Mouse (Mus musculus): Measurements from ENCODE around the gene Zfp141. TPM values are rescaled to one million over a fixed set of nuclear protein-coding genes. Genes with fewer than 3 reads are reported as not detected.
"Not testable (repeated sequence)": the region's sequence is repeated elsewhere in the genome, so short reads cannot be mapped to it uniquely, and the experiment has no call there.

Gene Zfp141
- 4.7 and 5.3 TPM in 2 replicates for polyA plus RNA-seq (2015; fragmentation: Nextera tagmentation; extraction: Ambion mirVana)

DNA sequence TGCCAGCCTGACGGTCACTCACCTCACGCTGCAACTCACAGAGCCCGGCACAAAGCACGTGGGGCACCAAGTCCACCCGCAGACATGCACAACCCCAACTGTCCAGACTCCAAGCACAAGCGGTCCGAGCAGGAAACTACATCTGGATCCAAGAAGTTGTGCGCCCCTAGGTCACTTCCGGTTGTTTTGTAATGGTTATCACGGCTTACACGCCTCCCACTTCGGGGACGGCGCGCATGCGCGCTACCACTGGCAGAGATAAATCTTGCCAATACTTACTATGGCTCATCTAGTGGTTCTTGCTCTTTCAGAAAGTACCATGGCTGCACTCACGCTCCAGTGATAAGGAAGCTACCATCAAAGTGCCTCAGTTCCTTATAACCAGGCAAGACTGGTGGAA is at the start of gene Zfp141:
TSS of gene Zfp141 (minus strand) at position 153 of the 400 bp plus-strand sequence.
- H3K27me3 ChIP-seq (replicated peaks); H3K9me3 ChIP-seq; H3K36me3 ChIP-seq; H3K4me1 ChIP-seq: not testable (repeated sequence)
- Histone ChIP-seq H3K4me2 (peak within 1 kb of the TSS; percentile 75), H3K9ac (peak within 1 kb of the TSS; percentile 84), H3K4me3 (peak within 1 kb of the TSS; percentile 69), H3K27ac (replicated peaks) (0 out of 2 replicates have a peak within 1 kb of the TSS, but pooled peaks have one; percentile 20)
- ATAC-seq (ENCODE audit: extremely low read depth, insufficient number of reproducible peaks, low FRiP score, low TSS enrichment), result peak; percentile 42; the same call in 1 of the 2 replicates
- 2% methylated on average over 18 of the region's 18 CpGs for WGBS

- ATAC-seq (ENCODE audit: extremely low read depth, insufficient number of reproducible peaks, low FRiP score, low TSS enrichment), result no peak
- 58% methylated on average over 3 of the region's 3 CpGs for WGBS
- Histone ChIP-seq H3K27me3 (replicated peaks) (no peaks in the 10 kb centered on the region), H3K4me3 (no peak overlapping the region), H3K27ac (replicated peaks) (no peak overlapping the region), H3K4me1 (no peaks in the 10 kb centered on the region), H3K36me3 (no peaks in the 10 kb centered on the region), H3K9ac (no peak overlapping the region), H3K9me3 (peaks cover 20% of the 10 kb centered on the region), H3K4me2 (no peak overlapping the region)
Measured at GRCm38 (mm10) chr7:42551766-42552165, 46.2 kb upstream of the Zfp141 start.

DNA sequence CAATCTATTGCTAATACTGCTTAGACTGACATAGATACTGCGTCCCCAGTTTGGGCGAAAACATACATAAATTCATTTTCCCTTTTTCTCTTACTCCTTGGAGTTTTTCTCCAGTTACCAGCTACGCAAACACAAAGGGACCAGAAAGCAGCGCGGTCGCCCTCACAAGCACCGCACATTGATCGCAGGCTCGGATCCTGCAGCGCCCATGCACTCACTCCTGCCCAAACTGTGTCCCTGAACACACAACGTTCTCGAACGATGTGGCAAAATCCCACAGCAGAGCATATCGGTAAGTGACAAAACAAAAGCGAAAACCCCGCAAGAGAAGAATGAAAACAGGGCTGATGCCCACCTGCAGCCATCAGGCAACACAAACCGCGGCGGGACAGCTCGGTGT is 354 bp downstream of the Zfp141 start:
- ATAC-seq (ENCODE audit: extremely low read depth, insufficient number of reproducible peaks, low FRiP score, low TSS enrichment), result no peak
- Histone ChIP-seq H3K9ac (peak overlapping the region; percentile 84), H3K27me3 (replicated peaks) (no peaks in the 10 kb centered on the region), H3K9me3 (no peaks in the 10 kb centered on the region), H3K4me3 (peak overlapping the region; percentile 69), H3K4me1 (peaks cover 5% of the 10 kb centered on the region; the same call in 1 of the 2 replicates), H3K36me3 (peaks cover 9% of the 10 kb centered on the region), H3K27ac (replicated peaks) (0 out of 2 replicates have a peak overlapping the region, but pooled peaks have one; percentile 20), H3K4me2 (peak overlapping the region; percentile 75)
- WGBS, result under 1% methylated on average over 20 of the region's 20 CpGs

DNA sequence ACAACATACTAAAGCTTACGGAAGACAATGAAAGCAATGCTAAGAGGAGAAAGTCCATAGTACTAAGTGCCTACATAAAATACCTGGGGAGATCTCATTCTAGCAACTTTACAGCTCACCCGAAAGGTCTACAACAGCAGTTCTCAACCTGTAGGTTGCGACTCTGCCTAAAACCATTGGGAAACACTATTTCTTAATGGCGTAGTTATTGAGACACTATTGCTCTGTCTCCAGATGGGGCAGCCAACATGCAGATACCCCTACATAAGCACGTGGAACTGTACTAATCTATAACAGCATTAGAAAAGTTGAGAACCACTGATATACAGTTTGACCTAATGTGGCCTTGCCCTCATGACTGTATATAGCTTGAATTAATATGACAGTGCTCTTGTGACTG is 7.3 kb downstream of the Zfp141 start:
- no peak overlapping the region for H3K9ac ChIP-seq
- no peak for ATAC-seq (ENCODE audit: extremely low read depth, insufficient number of reproducible peaks, low FRiP score, low TSS enrichment)
- H3K27ac ChIP-seq (replicated peaks), result no peak overlapping the region
- H3K27me3 ChIP-seq (replicated peaks), result no peaks in the 10 kb centered on the region
- H3K4me3 ChIP-seq, result no peak overlapping the region
- peaks cover 16% of the 10 kb centered on the region for H3K36me3 ChIP-seq
- 89% methylated on average over 5 of the region's 5 CpGs for WGBS
- H3K9me3 ChIP-seq, result no peaks in the 10 kb centered on the region
- no peak overlapping the region for H3K4me2 ChIP-seq
- no peaks in the 10 kb centered on the region for H3K4me1 ChIP-seq

DNA sequence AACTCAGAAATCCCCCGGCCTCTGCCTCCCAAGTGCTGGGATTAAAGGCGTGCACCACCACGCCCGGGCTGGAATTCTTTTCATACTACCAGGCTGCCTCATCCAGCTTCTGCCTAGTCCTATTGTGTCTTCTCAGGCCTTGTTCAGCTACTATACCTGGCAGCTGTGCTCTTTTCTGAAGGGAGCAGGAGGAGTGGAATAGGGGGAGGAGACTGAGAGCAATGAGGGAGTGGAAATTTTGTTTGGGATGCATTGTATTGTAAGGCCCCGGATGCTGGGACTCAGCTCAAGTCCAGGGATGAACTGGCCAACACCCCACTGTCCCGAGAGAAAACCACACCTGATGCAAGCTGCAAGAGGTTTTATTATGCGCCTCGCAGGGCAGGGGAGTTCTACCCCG is 8.2 kb downstream of the Zfp141 start:
- Histone ChIP-seq H3K27me3 (replicated peaks) (no peaks in the 10 kb centered on the region), H3K4me3 (no peak overlapping the region), H3K36me3 (peaks cover 18% of the 10 kb centered on the region), H3K27ac (replicated peaks) (no peak overlapping the region), H3K9ac (no peak overlapping the region), H3K4me2 (no peak overlapping the region), H3K9me3 (no peaks in the 10 kb centered on the region), H3K4me1 (no peaks in the 10 kb centered on the region)
- WGBS, result 85% methylated on average over 9 of the region's 9 CpGs
- ATAC-seq (ENCODE audit: extremely low read depth, insufficient number of reproducible peaks, low FRiP score, low TSS enrichment), result no peak

DNA sequence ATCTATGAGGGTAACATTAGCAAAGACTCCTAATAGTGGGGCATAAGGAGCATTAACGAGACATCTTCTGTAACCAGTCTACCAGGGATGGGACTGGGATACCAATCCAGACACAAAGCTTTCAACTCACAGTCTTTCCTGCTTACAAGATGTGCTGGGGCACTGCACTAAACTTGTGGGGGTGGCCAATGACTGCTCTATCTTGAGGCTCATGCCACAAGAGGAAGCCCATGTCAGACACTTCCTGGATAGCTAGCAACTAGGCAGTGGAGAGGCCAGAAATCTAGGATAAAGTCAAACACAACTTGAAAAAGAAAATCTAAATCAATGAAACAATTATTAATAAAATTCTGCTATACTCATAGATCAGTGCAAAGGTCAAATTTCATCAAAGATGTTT is 9.3 kb downstream of the Zfp141 start:
- 81% methylated on average over 1 of the region's 1 CpGs for WGBS
- Histone ChIP-seq H3K4me3 (no peak overlapping the region), H3K27me3 (replicated peaks) (no peaks in the 10 kb centered on the region), H3K9ac (no peak overlapping the region), H3K36me3 (peaks cover 18% of the 10 kb centered on the region), H3K4me1 (no peaks in the 10 kb centered on the region), H3K27ac (replicated peaks) (no peak overlapping the region), H3K4me2 (no peak overlapping the region), H3K9me3 (no peaks in the 10 kb centered on the region)
- ATAC-seq (ENCODE audit: extremely low read depth, insufficient number of reproducible peaks, low FRiP score, low TSS enrichment), result no peak

GRCm38 (mm10) chr7:42490859-42491258 is 14.7 kb downstream of the Zfp141 start:
- H3K27ac ChIP-seq (replicated peaks), result no peak overlapping the region
- no peak for ATAC-seq (ENCODE audit: extremely low read depth, insufficient number of reproducible peaks, low FRiP score, low TSS enrichment)
- H3K9me3 ChIP-seq, result no peaks in the 10 kb centered on the region
- H3K27me3 ChIP-seq (replicated peaks), result no peaks in the 10 kb centered on the region
- H3K4me1 ChIP-seq, result no peaks in the 10 kb centered on the region
- WGBS, result 87% methylated on average over 5 of the region's 5 CpGs
- H3K4me2 ChIP-seq, result no peak overlapping the region
- H3K4me3 ChIP-seq, result no peak overlapping the region
- peaks cover 45% of the 10 kb centered on the region for H3K36me3 ChIP-seq
- no peak overlapping the region for H3K9ac ChIP-seq

- Histone ChIP-seq H3K9ac (no peak overlapping the region), H3K4me1 (no peaks in the 10 kb centered on the region), H3K27me3 (replicated peaks) (no peaks in the 10 kb centered on the region), H3K27ac (replicated peaks) (no peak overlapping the region), H3K9me3 (no peaks in the 10 kb centered on the region), H3K4me2 (no peak overlapping the region), H3K4me3 (no peak overlapping the region), H3K36me3 (peaks cover 50% of the 10 kb centered on the region)
- 85% methylated on average over 4 of the region's 4 CpGs for WGBS
- ATAC-seq (ENCODE audit: extremely low read depth, insufficient number of reproducible peaks, low FRiP score, low TSS enrichment), result no peak
Measured at GRCm38 (mm10) chr7:42490358-42490757, 15.2 kb downstream of the Zfp141 start.

DNA sequence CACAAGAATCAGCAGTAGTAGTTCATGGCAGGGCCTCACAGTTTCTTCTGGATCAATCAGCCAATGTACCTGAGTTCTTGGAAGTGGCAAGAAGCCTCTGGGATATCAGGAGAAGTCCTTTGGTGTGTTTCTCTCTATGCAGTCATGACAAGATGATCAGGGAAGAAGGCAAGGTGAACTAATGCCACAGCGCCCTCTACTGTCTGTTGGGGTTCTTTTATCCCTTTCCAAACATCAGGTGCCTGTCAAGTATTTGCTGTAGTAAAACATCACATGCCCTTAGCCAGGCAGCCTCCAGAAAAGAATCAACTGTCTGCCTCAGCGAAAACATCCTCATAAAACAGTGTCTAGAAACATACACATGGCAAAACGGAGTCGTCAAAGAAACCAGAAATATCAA is 50.9 kb downstream of the Zfp141 start:
- WGBS, result 55% methylated on average over 4 of the region's 4 CpGs
- H3K27ac ChIP-seq (replicated peaks), result no peak overlapping the region
- no peak overlapping the region for H3K9ac ChIP-seq
- no peaks in the 10 kb centered on the region for H3K36me3 ChIP-seq
- no peaks in the 10 kb centered on the region for H3K27me3 ChIP-seq (replicated peaks)
- peaks cover 33% of the 10 kb centered on the region; the same call in 1 of the 2 replicates for H3K9me3 ChIP-seq
- H3K4me2 ChIP-seq, result no peak overlapping the region
- H3K4me1 ChIP-seq, result no peaks in the 10 kb centered on the region
- ATAC-seq (ENCODE audit: extremely low read depth, insufficient number of reproducible peaks, low FRiP score, low TSS enrichment), result no peak
- H3K4me3 ChIP-seq, result no peak overlapping the region

GRCm38 (mm10) chr7:42450618-42451017 is 54.9 kb downstream of the Zfp141 start:
- Histone ChIP-seq H3K4me2 (no peak overlapping the region), H3K27me3 (replicated peaks) (no peaks in the 10 kb centered on the region), H3K27ac (replicated peaks) (no peak overlapping the region), H3K4me1 (no peaks in the 10 kb centered on the region), H3K36me3 (no peaks in the 10 kb centered on the region), H3K9me3 (peaks cover 55% of the 10 kb centered on the region), H3K9ac (no peak overlapping the region), H3K4me3 (no peak overlapping the region)
- 26% methylated on average over 3 of the region's 3 CpGs for WGBS
- no peak for ATAC-seq (ENCODE audit: extremely low read depth, insufficient number of reproducible peaks, low FRiP score, low TSS enrichment)

DNA sequence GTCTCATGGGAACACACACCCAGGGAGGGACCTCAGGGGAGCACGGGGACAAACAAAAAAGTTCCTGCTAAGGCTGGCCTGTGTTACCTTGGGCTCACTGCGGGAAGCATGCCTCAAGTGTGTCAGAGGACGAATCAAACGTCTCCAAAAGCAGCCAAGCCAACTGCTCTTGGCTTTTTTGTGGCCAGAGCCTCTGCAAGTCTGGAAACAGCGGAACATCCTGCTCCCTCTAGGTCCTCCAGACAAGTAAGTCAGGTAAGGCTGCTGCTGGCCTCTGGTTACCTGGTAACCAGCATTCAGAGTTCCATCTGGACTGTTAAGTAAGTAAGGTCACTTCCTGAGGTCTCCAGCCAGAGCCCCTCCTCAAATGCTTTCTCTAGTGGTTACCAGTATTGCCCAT is 57.7 kb downstream of the Zfp141 start, which contains the start of gene 4933421I07Rik:
TSS of gene 4933421I07Rik (minus strand) at position 271 of the 400 bp plus-strand sequence.
- H3K9ac ChIP-seq, result no peak within 1 kb of the TSS
- H3K36me3 ChIP-seq, result no peaks in the 10 kb centered on the region
- H3K4me3 ChIP-seq, result no peak within 1 kb of the TSS
- WGBS, result 53% methylated on average over 5 of the region's 5 CpGs
- H3K4me1 ChIP-seq, result no peaks in the 10 kb centered on the region
- no peak within 1 kb of the TSS for H3K27ac ChIP-seq (replicated peaks)
- H3K9me3 ChIP-seq, result peaks cover 48% of the 10 kb centered on the region
- no peak for ATAC-seq (ENCODE audit: extremely low read depth, insufficient number of reproducible peaks, low FRiP score, low TSS enrichment)
- H3K4me2 ChIP-seq, result no peak within 1 kb of the TSS
- no peaks in the 10 kb centered on the region for H3K27me3 ChIP-seq (replicated peaks)

GRCm38 (mm10) chr7:42447352-42447751 is 58.2 kb downstream of the Zfp141 start:
- ATAC-seq (ENCODE audit: extremely low read depth, insufficient number of reproducible peaks, low FRiP score, low TSS enrichment), result no peak
- Histone ChIP-seq H3K4me1 (no peaks in the 10 kb centered on the region), H3K27me3 (replicated peaks) (no peaks in the 10 kb centered on the region), H3K9ac (no peak overlapping the region), H3K4me3 (no peak overlapping the region), H3K36me3 (no peaks in the 10 kb centered on the region), H3K9me3 (peaks cover 43% of the 10 kb centered on the region), H3K27ac (replicated peaks) (no peak overlapping the region), H3K4me2 (no peak overlapping the region)
- WGBS, result 71% methylated on average over 9 of the region's 9 CpGs

Measured in heart, embryonic 13.5 days (tissue).